Mouse (Mus musculus) heart, postnatal 25 days (tissue): Measurements from ENCODE around the gene Dntt. TPM values are rescaled to one million over a fixed set of nuclear protein-coding genes. Genes with fewer than 3 reads are reported as not detected.

Experiments used
- DNase-seq: peaks from one replicate; pipeline ENCODE4 v3.0.0; 2022; ENCODE audit warnings: low spot score
- intact Hi-C: fragments of 180-260 bp; cut with DNase I; formaldehyde crosslinking; loops from one replicate; pipeline ENCODE4 v1.15.1; 2025
- total RNA-seq, 2 experiments: library from RNA; stranded (reverse); gene quantifications; 2 replicates each; pipeline ENCODE4 v1.2.3; 2021

The Dntt gene
- total RNA-seq, 2 experiments from 2014 or later: not detected

DNA sequence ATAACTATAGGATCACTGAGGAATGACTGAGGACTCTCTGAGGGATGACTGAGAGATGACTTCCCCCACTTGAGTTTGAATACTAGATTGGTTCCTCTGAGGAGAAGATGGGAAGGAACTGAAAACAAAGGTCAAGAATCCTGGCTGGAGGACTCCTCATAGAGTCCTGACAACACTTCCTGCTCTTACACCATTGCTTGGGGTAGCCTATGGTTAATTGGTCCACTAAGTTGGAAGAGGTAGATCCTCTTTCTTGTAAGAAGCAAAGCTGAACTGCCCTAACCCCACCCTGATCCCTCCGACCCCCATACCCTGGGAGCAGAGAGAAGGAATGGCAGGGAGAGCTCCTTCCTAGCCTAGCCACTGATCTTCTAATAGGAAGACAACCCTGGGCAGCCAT, 22.6 kb downstream of the Dntt start:
- intact Hi-C loops: no loop called here
- no peak for DNase-seq

DNA sequence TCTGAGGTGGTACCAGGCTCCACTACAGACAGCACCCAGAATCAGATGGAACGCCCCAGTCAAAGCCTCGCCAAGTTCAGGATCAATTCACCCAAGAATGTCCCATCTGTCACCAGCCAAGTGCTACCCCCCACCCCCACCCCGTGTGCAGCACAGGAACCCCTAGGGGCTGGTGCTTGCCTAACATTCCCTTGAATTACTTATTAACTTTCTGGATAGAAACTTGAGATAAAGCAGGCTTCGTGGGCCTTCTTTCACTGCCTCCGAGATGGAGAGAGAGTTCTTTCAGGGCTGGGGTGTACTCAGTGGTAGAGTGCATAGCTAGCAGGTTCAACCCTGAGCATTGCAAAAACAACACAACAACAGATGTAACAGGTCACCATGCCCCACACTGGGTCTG, 23.2 kb downstream of the Dntt start:
- no peak for DNase-seq
- intact Hi-C loops: no loop called here

DNA sequence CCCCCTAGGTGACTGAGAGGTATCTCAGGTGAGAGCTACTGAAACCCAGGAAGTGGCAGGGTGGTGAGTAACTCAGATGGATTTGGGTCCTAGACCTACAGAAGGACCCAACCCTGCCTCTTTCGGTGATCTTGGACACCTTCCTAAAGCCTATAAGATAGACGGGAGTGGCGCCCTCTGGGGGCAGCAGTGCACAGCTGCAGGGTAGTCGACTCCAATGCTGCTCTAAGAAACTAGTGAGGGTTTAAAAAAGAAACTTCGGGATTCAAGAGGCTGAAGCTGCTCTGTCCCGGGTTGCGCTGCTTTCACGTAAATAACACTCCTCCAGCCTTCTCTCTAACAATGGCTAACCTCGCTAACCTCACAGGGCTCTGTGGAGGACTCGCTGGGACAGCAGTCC, 24.5 kb downstream of the Dntt start:
- DNase-seq: no peak
- intact Hi-C loops: no loop called here

DNA sequence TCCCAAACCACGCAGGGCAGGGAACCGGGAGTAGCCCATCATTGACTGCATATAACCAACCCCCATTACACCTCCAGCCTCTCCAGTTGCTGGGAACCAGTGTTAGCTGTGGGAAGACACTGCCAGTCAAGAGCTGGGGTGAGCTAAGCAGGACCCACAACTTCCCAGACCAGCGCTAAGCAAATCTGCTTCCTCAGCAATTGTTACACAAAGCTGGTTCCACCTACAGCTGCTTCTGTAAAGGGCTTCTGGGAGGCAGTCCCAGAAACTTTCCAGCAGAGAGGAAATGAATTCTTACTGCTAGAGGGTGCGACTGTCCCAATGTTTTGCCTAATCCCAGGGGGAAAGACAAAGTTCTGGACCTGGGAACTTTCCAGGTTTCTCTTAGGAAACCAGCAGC, 25.6 kb downstream of the Dntt start:
- no peak for DNase-seq
- intact Hi-C loops: no loop called here

DNA sequence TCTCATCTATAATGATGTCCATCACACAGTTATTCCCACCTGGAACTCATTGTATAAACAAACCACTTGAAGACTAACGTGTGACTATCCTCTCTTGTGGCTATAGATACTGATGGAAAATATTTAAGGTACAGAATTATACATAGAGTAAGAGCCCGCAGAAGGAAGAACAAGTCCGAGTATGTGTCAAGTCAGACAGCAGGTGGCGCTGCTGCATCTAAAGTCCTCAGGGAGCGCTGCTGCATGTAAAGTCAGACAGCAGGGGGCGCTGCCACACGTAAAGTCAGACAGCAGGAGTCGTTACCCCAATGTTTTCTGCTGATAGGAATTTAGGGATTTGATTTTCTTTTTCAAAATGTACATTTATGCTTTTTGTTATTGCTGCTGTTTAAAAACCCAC, 42.4 kb downstream of the Dntt start:
- DNase-seq: peak; percentile 40
- intact Hi-C loops: no loop called here

DNA sequence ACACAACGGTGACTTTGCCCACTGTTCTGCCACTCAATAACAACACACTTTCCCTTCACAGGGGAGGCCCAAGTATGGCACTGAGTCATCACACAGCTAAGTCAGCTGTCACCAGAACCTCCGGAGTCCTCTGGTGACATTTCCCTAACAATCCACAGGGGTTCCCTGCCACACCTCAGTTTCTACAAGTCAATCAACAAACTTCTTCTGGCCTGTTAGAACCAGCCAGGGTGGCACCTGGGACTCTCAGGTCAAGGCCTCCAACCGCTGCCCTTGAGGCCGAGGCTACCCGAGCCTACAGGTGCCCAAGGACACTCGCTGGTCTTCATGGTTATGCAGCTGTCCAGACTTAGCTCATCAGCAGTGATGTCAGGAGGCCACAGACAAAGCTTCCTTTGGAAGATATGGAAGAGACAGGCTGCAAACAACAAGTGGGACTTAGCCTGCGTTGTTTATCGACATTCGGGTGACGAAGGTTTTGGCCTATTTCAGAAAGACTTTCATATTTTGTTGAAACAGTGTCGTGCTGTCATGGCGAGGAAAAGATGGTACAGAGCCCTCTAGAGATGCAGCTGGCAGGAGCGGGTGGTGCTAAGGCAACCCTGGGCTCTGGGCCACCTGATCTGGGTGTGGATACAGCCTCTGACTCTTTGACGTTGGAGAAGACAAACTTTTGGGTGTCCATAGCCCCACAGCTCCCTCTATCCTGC, 44.8 kb downstream of the Dntt start:
- no peak for DNase-seq
- intact Hi-C loops: no loop called here

DNA sequence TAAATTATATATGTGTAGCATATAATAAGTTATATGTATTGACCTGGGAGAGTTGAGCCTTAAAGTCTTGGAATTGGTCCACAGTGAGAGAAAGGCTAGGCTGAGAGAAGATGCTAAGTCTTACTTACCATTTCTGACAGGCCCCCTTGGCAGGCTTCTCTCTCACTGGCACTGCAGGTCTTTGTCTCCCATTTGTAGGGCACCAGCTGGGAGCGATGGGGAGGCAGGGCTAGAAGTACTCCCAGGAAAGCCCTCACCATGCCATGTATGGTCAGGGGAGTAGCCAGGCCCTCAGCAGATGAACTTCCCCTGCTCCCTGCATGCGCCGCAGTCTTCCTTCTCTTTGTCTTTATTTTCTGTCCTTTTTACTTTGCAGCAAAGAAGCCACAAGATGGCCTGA, 47.8 kb downstream of the Dntt start, which contains the start of gene Opalin:
Gene Opalin (minus strand): TSS at position 208 of the 400 bp plus-strand sequence.
- no peak for DNase-seq
- intact Hi-C loops: no loop called here

DNA sequence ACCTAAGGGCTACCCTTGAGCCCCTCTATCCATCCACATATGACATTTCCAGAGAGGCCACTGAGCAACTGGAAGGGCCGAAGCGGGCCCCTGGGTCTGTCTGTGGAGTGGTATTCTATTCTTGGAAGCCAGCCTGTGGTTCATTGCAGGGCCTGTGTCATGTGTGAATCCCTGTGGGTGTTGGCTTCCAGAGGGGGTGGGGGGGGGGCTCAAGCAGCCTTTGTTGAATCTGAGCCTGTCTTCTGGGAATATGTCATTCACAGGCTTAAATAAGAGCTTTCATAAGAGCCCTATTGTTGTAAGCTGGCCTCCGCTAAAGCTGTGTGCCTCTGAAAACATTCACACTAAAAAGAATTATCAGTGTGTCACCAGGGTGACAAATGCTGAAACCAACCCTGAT, 52.5 kb downstream of the Dntt start:
- intact Hi-C loops: loop anchor here (10.0 kb wide), 1 partner anchor 683 kb away; no protein-coding TSS in a partner anchor
- DNase-seq: no peak

DNA sequence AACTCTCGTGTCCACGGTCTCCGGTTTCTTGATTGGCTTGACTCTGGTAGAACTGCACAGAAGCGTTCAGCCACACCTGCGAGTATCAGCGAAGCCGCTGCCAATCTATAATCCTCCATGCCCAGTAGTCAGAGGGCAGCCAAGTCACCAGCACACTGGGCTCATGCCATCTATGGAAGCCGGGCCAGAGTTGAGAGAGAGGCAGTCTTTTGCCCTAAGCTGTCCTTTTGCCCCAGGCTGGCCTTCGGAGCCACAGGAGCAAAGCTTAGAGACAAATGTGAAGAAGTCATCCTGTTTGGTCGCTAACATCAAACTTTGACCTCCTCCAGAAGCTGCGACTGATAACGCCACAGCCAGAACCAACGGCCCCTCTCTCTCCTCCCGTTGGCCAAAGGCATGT, 54.6 kb downstream of the Dntt start:
- no peak for DNase-seq
- intact Hi-C loops: loop anchor here (10.0 kb wide), 1 partner anchor 681 kb away; no protein-coding TSS in a partner anchor

DNA sequence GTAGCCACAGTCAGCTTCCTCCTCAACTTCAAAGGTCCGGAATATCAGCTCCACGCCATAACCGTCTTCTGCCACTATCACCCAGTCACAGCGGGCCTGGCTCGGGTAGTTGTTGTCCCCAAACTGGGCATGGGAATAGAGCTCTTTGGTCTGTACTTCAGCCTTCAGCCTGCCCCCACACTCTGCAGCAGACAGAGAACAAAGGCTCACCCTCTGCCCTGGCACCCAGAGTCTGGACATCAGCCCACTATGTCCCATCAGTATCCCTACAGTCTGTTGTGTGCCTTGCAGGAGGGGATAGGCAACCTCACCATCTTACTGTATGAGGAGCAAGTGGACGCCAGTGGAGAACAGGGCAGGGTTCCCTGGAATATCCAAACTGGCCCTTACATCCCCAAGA, 57.2 kb downstream of the Dntt start:
- DNase-seq: no peak
- intact Hi-C loops: loop anchor here (1.0 to 10.0 kb wide), 2 partner anchors 158 to 679 kb away; no protein-coding TSS in a partner anchor

DNA sequence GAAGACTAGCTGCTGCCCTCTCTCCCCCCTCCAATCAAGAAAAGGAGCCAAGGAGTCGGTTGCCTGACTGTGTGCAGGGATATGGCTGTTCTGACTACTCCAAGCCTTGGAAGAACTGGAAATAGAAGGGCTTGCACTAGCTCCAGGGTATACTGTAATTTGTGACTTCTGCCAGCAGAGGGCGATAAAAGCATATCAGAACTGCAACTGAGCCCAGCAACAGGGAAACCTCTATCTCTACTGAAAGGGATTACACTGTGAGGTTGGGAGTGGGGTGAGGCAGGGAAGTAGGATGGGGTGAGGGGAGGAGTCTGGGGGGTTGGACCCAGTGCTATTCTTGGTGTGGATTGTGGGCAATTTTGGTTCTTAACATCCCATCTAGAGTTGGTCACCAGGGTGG, 57.6 kb downstream of the Dntt start:
- DNase-seq: peak; percentile 26
- intact Hi-C loops: loop anchor here (1.0 to 10.0 kb wide), 2 partner anchors 158 to 678 kb away; no protein-coding TSS in a partner anchor

DNA sequence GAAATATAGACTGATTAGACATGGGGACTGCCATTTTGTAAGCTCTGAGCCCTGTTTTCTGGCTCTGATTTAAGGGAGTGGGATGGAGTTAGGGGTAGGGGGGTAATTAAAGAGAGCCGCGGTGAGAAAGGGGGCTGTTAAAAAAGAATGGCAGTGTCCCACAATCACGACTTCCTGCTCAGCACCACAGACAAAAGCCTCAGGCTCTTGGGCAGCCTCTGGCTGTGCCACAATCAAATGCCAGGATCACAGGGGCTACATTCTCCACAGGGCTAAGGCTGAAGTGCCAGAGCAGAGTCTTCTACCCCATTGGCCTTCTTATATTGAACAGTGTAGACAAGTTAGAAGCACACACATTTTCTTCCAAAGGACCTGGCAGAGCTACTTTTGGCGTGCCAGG, 58.8 kb downstream of the Dntt start:
- intact Hi-C loops: loop anchor here (10.0 kb wide), 1 partner anchor 677 kb away; no protein-coding TSS in a partner anchor
- DNase-seq: no peak

DNA sequence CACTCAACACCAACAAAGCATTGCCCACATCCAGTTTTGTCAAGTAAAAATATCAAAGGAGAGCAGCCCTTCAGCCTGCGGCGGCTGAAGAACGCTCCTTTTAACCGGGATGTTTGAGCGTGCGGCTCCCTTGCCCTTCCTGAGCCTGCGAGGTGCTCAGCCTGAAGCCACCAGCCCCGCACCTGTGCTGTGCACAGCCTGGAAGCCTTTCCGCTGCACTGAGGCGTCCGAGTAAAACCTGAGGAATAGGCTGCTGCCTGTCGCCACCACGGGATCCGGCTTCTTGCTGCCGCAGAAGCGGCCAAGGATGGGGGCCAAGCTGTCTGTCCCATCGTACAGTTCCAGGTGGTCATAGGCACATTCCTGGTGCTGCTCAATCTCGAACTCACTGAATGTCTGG, 59.4 kb downstream of the Dntt start:
- DNase-seq: no peak
- intact Hi-C loops: loop anchor here (10.0 kb wide), 1 partner anchor 676 kb away; no protein-coding TSS in a partner anchor

DNA sequence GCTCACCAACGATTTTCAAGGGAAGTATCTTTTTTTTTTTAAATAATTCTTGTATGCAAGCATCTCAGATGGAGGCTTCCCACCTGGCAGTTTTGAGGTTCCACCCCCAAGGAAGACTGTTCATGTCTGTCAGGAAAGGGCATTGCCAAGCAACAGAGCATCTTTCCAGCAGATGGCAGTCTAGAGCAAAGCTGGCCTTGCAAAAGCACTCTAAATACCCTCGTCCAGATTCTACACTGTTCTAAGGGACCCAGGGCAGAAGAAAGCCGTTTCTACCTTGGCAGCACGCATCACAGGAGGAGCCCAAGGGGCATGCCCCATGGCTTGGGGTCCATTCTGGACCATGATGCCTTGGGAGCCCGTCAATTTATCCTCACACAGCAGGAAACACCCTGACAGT, 60.8 kb downstream of the Dntt start:
- no peak for DNase-seq
- intact Hi-C loops: loop anchor here (10.0 kb wide), 1 partner anchor 675 kb away; no protein-coding TSS in a partner anchor

DNA sequence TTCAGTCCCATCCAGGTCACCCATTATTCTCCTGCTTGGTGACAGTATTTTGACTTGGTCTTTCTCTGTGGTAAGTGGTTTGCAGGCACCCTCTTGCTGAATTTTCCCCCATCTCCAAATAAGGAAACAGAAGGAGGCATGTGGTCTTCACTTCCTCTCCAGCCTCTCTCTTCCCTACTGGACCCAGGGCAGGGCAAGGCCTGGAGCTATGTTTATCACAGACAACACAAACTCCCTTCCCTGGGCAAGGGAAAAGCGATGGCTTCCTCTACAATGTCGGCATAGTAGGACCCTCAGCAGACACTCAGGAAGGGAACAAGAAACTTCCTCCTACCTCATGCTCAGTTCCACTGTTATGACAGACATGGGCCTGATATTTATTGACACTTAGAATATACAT, 62.8 kb downstream of the Dntt start:
- no peak for DNase-seq
- intact Hi-C loops: no loop called here

DNA sequence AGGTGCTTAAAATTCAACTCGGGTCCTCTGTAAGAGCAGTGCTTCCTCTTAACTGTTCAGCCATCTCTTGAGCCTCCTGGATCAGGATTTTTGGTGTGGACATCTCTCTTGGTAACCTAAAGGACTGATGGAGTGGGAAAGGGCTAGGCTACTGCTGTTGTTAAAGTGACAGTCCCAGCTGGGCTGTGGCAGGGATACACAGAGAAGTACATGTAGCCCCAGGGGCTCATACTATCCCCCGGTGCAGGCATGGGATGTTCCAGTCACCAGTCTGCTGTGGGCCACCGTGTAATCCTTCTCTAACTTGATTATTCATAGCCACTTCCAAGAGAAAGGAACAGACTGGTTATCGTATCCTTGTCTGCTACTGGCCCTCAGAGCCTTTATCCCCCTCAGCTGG, 68.0 kb downstream of the Dntt start:
- intact Hi-C loops: loop anchor here (5.0 kb wide), 1 partner anchor 520 kb away; no protein-coding TSS in a partner anchor
- no peak for DNase-seq

DNA sequence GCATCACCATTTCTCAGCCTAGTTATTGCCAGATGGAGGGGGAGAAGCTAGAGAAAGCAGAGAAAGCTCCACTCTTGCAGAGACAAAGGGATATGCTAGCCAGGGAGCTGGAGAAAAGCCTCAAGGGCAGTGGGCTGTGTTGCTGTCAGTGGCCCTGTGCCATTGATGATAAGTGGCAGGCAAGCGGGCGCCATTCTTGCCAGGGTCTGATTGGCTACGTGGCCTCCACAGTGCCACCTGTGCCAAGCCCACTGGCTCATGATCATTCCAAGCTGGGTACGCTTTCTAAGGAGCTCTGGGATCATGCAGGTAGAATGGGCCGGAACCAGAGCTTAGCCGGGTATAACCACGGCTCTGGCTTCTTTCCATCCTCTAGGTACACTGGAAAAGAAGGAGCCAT, 71.8 kb downstream of the Dntt start:
- DNase-seq: no peak
- intact Hi-C loops: no loop called here

DNA sequence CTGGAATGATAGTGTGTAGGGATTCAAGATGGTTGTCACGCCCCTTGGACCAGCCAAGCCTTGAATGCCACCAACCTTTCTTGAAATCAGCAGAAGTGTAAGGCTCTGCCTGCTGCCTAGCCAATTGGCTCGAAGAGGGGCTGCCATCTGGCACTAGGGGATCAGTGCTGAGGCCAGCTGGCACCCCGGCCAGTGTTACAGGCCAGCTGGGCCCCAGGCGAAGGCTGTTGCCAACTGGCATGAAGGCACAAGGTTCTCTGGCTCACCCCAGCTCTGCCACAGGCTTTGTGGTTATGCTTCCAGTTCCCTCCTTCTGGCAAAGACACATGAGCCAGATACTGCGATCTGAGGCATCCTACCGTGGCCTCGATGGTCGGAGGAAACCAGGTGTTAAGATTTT, 72.3 kb downstream of the Dntt start:
- peak; percentile 50 for DNase-seq
- intact Hi-C loops: no loop called here

DNA sequence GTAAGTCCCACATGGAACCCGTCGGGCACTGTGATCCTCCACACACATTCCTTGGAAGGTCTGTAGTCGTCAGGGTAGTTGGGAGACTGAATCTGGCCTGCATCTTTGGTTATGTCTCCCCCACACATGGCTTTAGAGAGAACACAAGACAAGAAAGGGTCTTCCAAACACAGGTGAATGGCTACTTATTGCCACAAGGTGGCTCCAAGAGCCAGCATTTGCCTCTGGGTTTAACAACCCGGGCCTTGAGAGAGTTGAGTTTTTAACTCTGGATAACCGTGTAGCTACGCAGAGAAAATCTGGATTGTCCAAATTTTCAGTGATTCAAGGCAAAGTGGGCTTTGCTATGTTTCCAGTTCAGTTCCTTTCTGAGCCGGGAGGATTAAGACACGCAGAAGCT, 75.8 kb downstream of the Dntt start:
- intact Hi-C loops: loop anchor here (2.0 kb wide), 2 partner anchors 102 to 142 kb away; partner anchors contain the start of gene Tll2

DNA sequence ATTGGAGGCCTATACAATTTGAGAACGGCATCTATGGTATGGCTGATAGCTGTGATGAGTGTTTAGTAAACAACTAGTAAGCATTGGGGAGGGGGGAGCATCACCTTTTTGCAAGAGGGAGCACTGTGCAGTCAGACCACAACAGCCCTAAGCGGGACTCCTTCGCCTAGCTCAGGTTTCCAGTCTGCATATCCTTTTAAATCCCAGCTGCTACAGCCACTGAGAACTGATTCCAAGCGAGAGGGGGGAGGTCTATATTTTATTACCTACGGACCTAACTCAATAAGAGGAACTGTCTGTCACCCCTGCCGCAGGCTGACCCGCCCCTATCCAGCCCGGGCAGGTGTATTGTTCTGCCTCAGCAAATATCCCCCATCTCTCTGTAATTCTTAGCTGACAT, 78.5 kb downstream of the Dntt start:
- DNase-seq: no peak
- intact Hi-C loops: no loop called here

More for the DNA sequence above, 75.8 kb downstream of the Dntt start:
- no peak for DNase-seq

DNA sequence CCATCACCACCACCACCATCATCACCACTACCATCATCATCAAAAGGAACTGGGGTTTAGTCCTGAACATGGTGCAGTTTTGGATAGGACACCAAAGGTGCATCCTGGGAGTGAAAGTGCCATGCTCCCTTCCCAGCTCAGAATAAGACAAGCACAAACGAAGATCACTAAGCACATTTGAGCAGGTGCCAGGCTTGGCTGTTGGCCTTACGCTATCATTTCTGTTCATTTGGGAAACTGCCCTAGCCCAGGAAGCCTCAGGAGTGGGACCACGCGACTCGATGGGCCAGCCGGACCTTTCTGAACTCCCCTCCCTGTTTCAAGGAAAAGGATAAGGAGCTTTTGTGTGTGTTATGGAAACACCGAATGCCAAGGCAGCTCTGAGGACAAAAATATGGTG, 79.6 kb downstream of the Dntt start:
- intact Hi-C loops: no loop called here
- DNase-seq: no peak
